Comparison of ENCODE assay signal across 10 mouse cellular contexts in genomic region chr9:42314959-42315358, GRCm38 (mm10). TPM values are rescaled to one million over a fixed set of nuclear protein-coding genes. Genes with fewer than 3 reads are reported as not detected.
DNase-seq lines count a peak whose midpoint lies in the region; ATAC-seq lines count a peak whose summit lies in the region.
"Had no signal": no experiment of that assay in that cellular context is flagged by ENCODE, and none has a peak within 500 bp of the region (broad histone marks: within the 10 kb centered on the region; RNA-seq: fewer than 3 reads in every experiment).

No protein-coding gene starts in this region.

- WGBS in kidney, embryonic 16.5 days, result 71% methylated on average over 4 of the region's 4 CpGs

- H3K4me3 ChIP-seq in kidney, embryonic 16.5 days (ENCODE audit: low read length), result no peak overlapping the region

- DNase-seq in kidney, adult 8-10 months, result peak; percentile 15 to 20
- peak; percentile 86 for DNase-seq in ES-CJ7 (ENCODE audit: low read depth, low spot score)
- DNase-seq in c-Kit-positive CD71-positive TER-119-positive erythroid progenitor cells, embryonic 14.5 days (ENCODE audit: low spot score), result peak; percentile 18
- DNase-seq in frontal cortex, adult 2 months (ENCODE audit: extremely low spot score in 1 of 2, low spot score in 1 of 2), result no peak
- DNase-seq in frontal cortex, postnatal 10 days (ENCODE audit: low spot score in 2 of 2), result no peak
- DNase-seq: layer of hippocampus, postnatal 36 days; right cerebral cortex, postnatal 14 days had no signal

- H3K4me1 ChIP-seq in kidney, embryonic 16.5 days (ENCODE audit: insufficient read depth, low read length), result no peaks in the 10 kb centered on the region

- no peaks in the 10 kb centered on the region for H3K36me3 ChIP-seq in kidney, embryonic 16.5 days (ENCODE audit: insufficient read depth, low read length)

- no peak overlapping the region for H3K27ac ChIP-seq in kidney, embryonic 16.5 days (ENCODE audit: low read length)

- no peaks in the 10 kb centered on the region for H3K9me3 ChIP-seq in kidney, embryonic 16.5 days (ENCODE audit: low read length)

- no peaks in the 10 kb centered on the region for H3K27me3 ChIP-seq in kidney, embryonic 16.5 days (ENCODE audit: insufficient read depth, low read length)

- H3K9ac ChIP-seq in kidney, embryonic 16.5 days (replicated peaks; ENCODE audit: low read length), result no peak overlapping the region

- ATAC-seq in kidney, embryonic 16.5 days (ENCODE audit: low FRiP score, low TSS enrichment), result no peak
- peak; percentile 82 for ATAC-seq in megakaryocyte, adult 5-6 weeks (ENCODE audit: poor library complexity, severe bottlenecking)
- ATAC-seq in frontal cortex, adult (ENCODE audit: low TSS enrichment), result no peak

- H3K4me2 ChIP-seq in kidney, embryonic 16.5 days (replicated peaks; ENCODE audit: low read depth, low read length), result no peak overlapping the region

RNA-seq across cellular contexts. Expression of gene Sc5d, which starts 50.9 kb away (rescaled TPM):
- polyA plus RNA-seq in kidney, embryonic 16.5 days (2015; fragmentation: Nextera tagmentation; extraction: Ambion mirVana), result 33.8 and 36.6 TPM in 2 replicates
- total RNA-seq in megakaryocyte, adult 5-6 weeks (2015), result 25.7 and 27.8 TPM in 2 replicates
- 41.6 and 58.6 TPM in 2 replicates for total RNA-seq in megakaryocyte, adult 5-6 weeks (2017)
- polyA plus RNA-seq in frontal cortex, adult 2 months (2012; rRNA removed), result 61.8 and 66.2 TPM in 2 replicates

Comparison
In these comparisons a context has a peak if more than half of its experiments do, and no peak if none do; other contexts are left out.
1. DNase-seq: peak in kidney, adult 8-10 months (2 of 2), ES-CJ7 (single experiment) and c-Kit-positive CD71-positive TER-119-positive erythroid progenitor cells, embryonic 14.5 days (single experiment); none in frontal cortex, adult 2 months (0 of 2) and frontal cortex, postnatal 10 days (0 of 2).